Mouse (Mus musculus) lung, adult 2 months (tissue): Measurements from ENCODE around the gene Akt1.

Experiments used
- CTCF ChIP-seq: fragments of 200-500 bp; IDR thresholded peaks from 2 replicates; pipeline ENCODE4 v1.5.1; 2011; ENCODE audit warnings: mild to moderate bottlenecking, low read length, control low read depth; ENCODE audit not compliant: insufficient read depth
- POLR2A ChIP-seq: fragments of 200-500 bp; IDR thresholded peaks from 2 replicates; pipeline ENCODE4 v1.6.1; 2011; ENCODE audit warnings: low read depth, mild to moderate bottlenecking, control low read depth, low read length, borderline replicate concordance; ENCODE audit errors: extremely low read depth

GRCm38 (mm10) chr12:112694127-112694475, 19.4 kb upstream of the Akt1 start:
- TF ChIP-seq POLR2A, result no peak
- no peak for TF ChIP-seq CTCF
